Mouse (Mus musculus) cerebellum, adult 2 months (tissue): ENCODE data around the gene Commd7.

Experiments used
- CTCF ChIP-seq: fragments of 200-500 bp; IDR thresholded peaks from 2 replicates; pipeline ENCODE4 v1.5.1; 2011; ENCODE audit warnings: low read depth, mild to moderate bottlenecking, control low read depth, low read length, moderate library complexity, borderline replicate concordance; ENCODE audit not compliant: insufficient read depth
- POLR2A ChIP-seq: fragments of 200-500 bp; IDR thresholded peaks from 2 replicates; pipeline ENCODE4 v1.6.1; 2011; ENCODE audit warnings: low read length, control low read depth, borderline replicate concordance; ENCODE audit not compliant: insufficient read depth

GRCm38 (mm10) chr2:153660616-153661015 lies 28.0 kb upstream of the Commd7 start:
- TF ChIP-seq CTCF (no peak), POLR2A (no peak)
